Mouse (Mus musculus) kidney, postnatal 25 days (tissue): Measurements from ENCODE around the gene Kat6b.
"Not testable (repeated sequence)": the region's sequence is repeated elsewhere in the genome, so short reads cannot be mapped to it uniquely, and the experiment has no call there.

Experiments used
- DNase-seq, 2 experiments: peaks; one replicate each; pipeline ENCODE4 v3.0.0; 2021; ENCODE audit warnings: mixed read lengths in 2 of 2

Gene Kat6b

GRCm38 (mm10) chr14:21485961-21486520, 4.8 kb downstream of the Kat6b start:
- no peak for DNase-seq

DNA sequence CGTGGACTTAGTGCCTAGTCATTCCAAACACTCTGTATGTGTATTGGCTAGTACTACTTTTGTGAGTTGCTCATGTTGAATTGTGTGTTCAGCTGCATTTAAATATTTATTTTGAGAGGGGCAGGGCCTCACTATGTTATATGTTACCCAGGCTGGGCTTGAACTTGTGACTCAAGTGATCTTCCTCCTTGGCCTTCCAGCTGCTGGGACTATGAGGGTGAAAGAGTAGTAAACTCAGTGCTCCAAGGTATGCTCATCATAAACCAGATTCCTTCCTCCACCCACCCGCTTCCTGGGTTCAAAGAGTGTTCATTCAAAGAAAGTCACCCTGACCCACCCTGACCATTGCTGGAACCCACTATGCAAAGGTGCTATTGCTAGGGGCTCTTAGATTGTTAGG, 5.9 kb downstream of the Kat6b start:
- not testable (repeated sequence) for DNase-seq

- DNase-seq = not testable (repeated sequence)
Measured at GRCm38 (mm10) chr14:21488426-21489115, 7.3 kb downstream of the Kat6b start.

DNA sequence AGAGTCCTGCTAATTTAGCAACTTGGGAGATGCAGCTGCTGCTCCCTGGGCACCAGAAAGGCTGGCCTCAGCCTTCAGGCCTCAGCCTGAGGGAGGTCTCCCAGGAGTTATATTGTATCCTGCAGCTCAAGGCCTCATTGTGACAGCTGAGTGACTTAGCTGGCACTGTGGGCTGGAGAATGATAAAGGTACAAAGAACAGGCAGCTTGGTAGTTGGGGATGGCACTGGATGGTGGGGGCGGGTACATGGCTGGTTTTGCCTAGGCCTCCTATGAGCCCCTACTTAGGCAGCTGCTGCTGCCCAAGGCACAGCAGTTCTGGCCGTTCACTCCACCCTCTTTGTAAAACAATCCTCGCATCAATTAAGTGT, 7.9 kb downstream of the Kat6b start:
- DNase-seq = no peak

- DNase-seq = no peak
Measured at GRCm38 (mm10) chr14:21490141-21490540, 8.9 kb downstream of the Kat6b start.

GRCm38 (mm10) chr14:21498361-21498996, 17.2 kb downstream of the Kat6b start:
- DNase-seq = no peak

DNA sequence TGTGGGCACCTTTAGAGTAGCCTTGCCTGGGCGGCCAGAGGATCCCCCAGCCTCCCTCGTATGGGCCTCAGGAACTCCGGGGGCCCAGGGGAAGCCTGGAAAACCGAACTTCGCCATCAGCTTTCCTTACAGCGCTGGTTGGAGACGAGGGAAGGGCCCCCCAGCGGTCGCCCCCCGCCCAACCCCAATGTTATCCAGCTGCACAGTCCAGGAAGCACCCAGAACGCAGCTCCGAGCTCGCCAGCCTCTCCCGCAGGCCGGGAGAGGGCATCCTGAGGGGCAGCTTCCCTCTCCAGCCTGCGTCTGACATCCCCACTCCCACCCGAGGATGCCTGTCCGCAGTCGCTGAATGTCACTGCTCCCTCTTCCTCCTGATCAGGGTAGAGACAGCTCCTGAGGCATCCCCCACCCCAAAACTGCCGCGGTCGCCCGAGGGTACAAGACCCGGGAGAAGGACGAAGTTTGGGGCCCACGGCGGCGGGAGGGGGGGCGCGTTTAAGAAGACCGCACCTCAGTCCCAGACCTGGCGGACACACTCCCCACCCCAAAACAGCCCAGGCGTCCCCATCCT, 17.9 kb downstream of the Kat6b start:
- DNase-seq = peak; percentile 10 to 56

DNA sequence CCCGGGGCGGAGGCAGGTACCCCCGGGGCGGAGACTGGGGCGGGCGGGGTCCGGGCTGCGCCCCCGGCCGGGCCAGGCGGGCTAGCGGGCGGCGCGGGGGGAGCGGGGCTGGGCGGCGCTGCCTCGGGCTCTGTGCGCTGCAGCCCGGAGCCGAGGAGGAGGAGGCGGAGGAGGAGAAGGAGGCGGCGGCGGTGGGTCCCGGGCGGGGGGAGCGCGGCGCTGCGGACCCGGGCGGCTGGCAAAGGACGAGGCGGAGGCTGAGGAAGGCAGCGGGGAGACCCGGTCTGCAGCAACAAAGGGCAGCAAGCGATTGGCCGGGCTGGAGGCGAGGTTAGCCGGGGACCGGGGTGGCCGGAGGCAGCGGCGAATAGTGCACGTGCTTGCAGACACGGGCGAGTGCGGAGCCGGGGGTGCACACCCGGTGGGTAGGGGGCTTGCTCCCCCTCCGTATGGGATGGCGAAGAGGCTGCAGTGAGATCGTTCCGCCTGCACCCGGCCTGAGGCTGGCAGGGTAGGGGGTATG, 18.5 kb downstream of the Kat6b start:
- DNase-seq = peak; percentile 59 to 84

GRCm38 (mm10) chr14:21500154-21501047, 19.2 kb downstream of the Kat6b start:
- peak; percentile 100 for DNase-seq

DNA sequence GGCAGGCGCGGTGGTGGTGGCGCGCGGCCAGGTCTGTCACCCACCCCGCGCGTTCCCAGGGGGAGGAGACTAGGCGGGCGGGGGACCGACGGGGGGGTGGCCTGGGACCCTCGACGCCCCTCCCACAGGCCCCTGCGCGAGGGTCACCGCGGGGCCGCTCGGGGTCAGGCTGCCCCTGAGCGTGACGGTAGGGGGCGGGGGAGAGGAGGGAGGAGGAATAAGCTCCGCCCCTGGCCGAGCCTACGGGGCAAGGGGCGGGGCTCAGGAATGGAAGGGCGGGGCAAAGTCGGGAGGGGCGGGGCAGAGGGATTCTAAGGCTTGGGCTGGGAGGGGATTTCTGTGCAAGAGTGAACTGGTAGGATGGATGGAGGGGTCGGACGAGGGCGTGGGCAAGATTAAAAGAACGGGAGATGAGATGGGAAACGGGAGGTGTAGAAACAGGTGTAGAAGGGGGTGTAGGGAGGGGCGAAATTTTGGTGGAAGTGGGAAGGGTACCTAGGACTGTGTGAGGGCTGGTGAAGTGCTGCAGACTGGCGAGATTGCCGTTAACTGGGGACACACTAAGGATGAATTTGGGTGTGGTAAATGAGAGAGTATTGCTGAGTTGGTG, 19.9 kb downstream of the Kat6b start:
- DNase-seq = peak; percentile 91 to 95

- no peak for DNase-seq
Measured at GRCm38 (mm10) chr14:21505036-21505435, 23.8 kb downstream of the Kat6b start.

DNA sequence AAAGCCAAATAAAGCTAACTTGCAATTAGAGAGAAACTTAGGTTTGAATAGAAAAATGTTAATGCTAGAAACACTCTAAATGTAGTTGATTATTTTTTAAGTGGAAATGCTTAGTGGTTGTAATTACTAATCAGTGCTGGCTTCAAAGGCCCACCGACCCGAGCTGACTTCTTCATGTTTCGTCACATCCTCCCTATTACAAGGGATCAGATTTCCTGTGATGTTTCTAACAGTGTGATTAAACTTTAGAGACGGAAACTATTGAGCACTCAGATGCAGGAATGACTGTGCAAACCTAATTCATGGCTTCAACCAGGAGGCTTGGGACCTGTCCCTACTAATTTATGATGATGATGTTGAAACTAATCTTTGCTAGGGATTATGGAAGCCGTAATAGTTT, 25.8 kb downstream of the Kat6b start:
- DNase-seq = no peak

DNA sequence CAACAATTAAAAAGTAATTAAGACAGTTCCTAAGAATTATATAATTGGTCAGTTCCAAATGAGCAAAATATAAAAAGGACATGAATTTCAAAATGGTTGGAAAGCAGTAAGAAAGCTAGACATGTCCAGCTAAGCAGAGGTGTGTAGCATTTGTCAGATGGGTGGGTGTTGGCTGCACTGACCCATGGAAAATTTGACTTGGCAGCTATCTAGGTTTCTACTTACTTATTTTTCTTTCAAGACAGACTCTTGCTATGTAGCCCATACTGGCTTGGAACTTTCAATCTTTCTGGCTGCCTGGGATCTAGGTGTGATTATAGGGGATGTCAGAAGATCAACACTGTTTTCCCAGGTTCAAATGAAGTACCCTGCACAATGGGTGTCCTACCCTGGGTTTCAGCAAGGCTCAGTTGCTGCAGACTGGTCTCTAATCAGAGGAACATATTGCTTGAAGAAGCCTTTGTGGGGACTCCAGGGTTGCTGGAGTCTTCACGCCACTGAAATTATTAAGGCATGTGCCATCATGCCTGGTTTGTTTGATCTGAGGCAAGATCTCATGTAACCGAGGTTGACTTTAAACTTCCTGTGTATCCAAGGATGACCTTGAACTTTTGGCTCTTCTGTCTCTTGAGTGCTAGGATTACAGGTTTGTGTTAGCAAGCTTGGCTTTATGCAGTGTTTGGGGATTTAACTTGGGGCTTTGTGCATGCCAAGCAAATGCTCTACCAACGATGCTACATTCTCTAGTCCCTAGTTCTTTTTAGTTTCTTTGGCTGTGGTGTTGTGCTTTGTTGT, 28.1 kb downstream of the Kat6b start:
- no peak for DNase-seq

GRCm38 (mm10) chr14:21511438-21511837, 30.2 kb downstream of the Kat6b start:
- DNase-seq = no peak

DNA sequence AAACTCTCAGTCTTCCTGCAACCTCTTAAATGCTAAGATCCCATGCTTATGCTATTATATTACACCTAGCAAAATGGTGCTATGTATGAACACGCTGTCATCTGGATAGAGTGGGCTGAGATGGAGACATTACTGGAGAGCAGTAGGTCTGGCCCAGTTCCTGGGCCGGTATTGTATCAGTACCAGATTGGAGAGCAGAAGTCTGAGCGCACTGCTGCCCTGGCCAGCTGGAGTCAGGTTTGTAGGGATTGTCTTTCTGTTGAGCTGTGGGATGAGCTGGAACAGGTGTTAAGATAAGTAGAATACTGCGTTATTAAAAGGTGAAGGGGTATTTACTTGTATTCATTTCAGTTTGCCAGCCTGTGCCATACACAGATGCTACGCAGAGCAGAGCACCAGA, 34.3 kb downstream of the Kat6b start:
- DNase-seq = no peak

DNA sequence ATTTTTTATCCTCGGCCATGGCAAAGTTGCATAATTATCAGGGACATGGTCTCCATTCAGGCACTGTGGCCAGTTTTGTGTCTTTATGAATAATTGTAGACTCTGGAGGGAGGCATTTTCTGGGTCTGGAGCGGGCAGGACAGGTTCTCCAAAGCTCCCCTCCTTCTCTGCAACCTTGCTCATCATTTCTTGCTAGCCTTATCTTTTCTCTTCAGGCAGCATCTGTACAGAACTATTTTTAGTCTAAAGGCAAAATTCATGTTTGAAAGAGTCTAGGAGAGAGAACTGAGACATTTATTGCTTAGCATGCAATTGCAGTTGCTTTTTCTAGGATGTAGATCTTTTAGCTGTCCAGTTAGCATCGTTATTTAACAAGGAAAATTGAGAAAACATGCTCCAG, 38.1 kb downstream of the Kat6b start:
- no peak for DNase-seq

GRCm38 (mm10) chr14:21520496-21520895, 39.3 kb downstream of the Kat6b start:
- DNase-seq = no peak

- DNase-seq = not testable (repeated sequence)
Measured at GRCm38 (mm10) chr14:21521496-21521895, 40.3 kb downstream of the Kat6b start.

DNA sequence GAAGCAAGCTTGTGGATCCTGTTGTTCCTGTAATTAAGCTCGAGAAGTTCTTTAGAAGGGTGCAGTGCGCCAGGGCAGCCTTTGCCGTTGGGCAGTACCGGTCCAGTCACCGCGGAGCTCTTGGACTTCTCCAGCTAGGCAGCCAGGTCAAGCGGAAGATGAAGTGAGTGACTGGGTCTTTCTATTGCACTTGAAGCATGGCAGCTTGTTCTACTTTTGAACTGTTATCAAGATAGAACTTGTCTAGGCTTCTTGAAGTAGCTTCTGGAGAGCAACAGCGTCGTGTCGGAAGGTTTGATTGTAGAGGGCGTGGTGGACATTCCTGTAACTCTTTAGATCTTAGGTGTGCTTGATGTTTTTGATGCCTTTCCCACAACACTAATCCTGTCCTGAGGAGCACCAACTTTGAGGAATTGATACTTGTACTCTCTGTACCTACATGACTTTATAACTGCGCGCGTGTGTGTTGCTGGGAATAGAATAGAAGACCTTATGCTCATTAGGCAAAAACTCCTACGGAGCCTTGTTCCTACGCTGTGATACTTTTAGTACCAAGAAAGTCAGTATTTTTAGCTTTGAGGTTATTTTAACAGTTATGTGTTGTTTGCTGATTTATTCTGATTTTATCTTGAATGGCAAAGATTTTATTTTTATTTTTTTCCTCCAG, 41.2 kb downstream of the Kat6b start:
- DNase-seq = peak; percentile 24 to 56

DNA sequence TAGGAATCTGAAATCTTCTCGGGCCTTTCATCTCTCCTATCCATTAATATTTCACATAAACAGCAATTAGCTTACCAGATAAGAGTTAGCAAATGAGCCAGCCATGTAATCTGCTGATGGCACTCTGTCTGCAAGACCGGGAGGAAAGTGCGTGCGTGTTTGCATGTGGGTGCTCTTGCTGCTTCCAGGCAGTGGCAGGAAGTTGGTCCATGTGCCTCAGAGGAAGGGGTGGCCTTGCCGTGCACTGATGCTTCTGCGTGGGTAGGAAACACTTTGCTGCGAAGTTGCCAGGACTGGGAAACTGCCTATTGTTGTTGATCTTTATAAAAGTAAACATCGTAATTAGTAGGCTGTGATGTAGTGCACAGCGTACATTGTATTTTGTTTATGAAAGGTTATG, 42.0 kb downstream of the Kat6b start:
- peak; percentile 15 to 56 for DNase-seq
